Mouse (Mus musculus) stomach, postnatal 0 days (tissue): ENCODE measurements around the gene Arnt2.

Source experiments
- CTCF ChIP-seq: IDR thresholded peaks from 2 replicates; pipeline ENCODE4 v1.5.1; 2016; ENCODE audit warnings: antibody characterized with exemption, low read depth, mild to moderate bottlenecking, moderate library complexity
- EP300 ChIP-seq: optimal IDR thresholded peaks from 2 replicates; pipeline ENCODE3; 2016; ENCODE audit warnings: antibody characterized with exemption

DNA sequence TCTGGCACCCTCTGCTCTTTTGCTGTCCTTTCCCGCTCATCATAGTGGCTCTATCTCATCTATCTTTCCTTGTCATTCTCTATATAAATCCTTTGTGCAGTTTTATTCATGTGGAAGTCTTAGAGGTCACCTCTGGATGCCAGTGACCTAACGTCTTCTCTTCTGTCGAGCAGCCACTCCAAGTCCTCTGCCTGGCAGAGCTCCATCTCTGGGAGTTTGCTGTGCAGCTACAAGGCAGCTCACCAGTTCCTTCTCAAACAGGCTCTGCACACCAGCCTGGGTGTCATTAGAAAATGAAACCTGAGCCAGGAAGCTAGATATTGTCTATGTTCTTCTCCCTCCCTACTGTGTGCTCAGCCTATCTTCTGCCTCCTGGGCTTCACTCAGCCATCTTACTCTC, 98.4 kb downstream of the Arnt2 start:
- no peak for TF ChIP-seq EP300
- TF ChIP-seq CTCF: no peak
